Mouse (Mus musculus): ENCODE measurements around the gene Sertad4. TPM values are rescaled to one million over a fixed set of nuclear protein-coding genes. Genes with fewer than 3 reads are reported as not detected.

Gene Sertad4
- not detected in 2 replicates for polyA plus RNA-seq (2012; ENCODE audit: insufficient read depth, insufficient read length, low replicate concordance, missing spikeins)

GRCm38 (mm10) chr1:192855474-192856230 is at the start of gene Sertad4:
TSS of gene Sertad4 (minus strand) at chr1:192855756.
- WGBS: 2% methylated on average over 75 of the region's 75 CpGs
- Histone ChIP-seq H3K27ac (ENCODE audit: insufficient read depth, low read depth, low read length) (peak within 1 kb of the TSS; percentile 91), H3K4me1 (ENCODE audit: control insufficient read depth, insufficient read depth, low read length) (peaks cover 26% of the 10 kb centered on the region), H3K4me3 (ENCODE audit: insufficient read depth, low read depth, low read length) (peak within 1 kb of the TSS; percentile 73)
- TF ChIP-seq POLR2A (IDR thresholded peaks at IDR 0.05; ENCODE audit: insufficient read depth, low read depth, low read length) (peak; percentile 33; the same call in 1 of the 2 replicates), CTCF (IDR thresholded peaks at IDR 0.05; ENCODE audit: insufficient read depth, low read depth, low read length) (no peak)

- 49% methylated on average over 2 of the region's 2 CpGs for WGBS
Observed at GRCm38 (mm10) chr1:192901516-192901915, 46.0 kb upstream of the Sertad4 start.

GRCm38 (mm10) chr1:192900913-192901312 is 45.4 kb upstream of the Sertad4 start:
- WGBS: 76% methylated on average over 3 of the region's 3 CpGs
- Histone ChIP-seq H3K4me3 (ENCODE audit: insufficient read depth, low read depth, low read length) (no peak overlapping the region), H3K4me1 (ENCODE audit: control insufficient read depth, insufficient read depth, low read length) (no peaks in the 10 kb centered on the region), H3K27ac (ENCODE audit: insufficient read depth, low read depth, low read length) (no peak overlapping the region)
- TF ChIP-seq CTCF (IDR thresholded peaks at IDR 0.05; ENCODE audit: insufficient read depth, low read depth, low read length): no peak
- no peak for TF ChIP-seq POLR2A (IDR thresholded peaks at IDR 0.05; ENCODE audit: insufficient read depth, low read depth, low read length)

More at GRCm38 (mm10) chr1:192901516-192901915, 46.0 kb upstream of the Sertad4 start:
- H3K4me1 ChIP-seq (ENCODE audit: control insufficient read depth, insufficient read depth, low read length): no peaks in the 10 kb centered on the region
- no peak overlapping the region for H3K27ac ChIP-seq (ENCODE audit: insufficient read depth, low read depth, low read length)
- no peak overlapping the region for H3K4me3 ChIP-seq (ENCODE audit: insufficient read depth, low read depth, low read length)
- TF ChIP-seq POLR2A (IDR thresholded peaks at IDR 0.05; ENCODE audit: insufficient read depth, low read depth, low read length): no peak
- TF ChIP-seq CTCF (IDR thresholded peaks at IDR 0.05; ENCODE audit: insufficient read depth, low read depth, low read length): no peak

- no peak overlapping the region for H3K27ac ChIP-seq (ENCODE audit: insufficient read depth, low read depth, low read length)
- no peaks in the 10 kb centered on the region for H3K4me1 ChIP-seq (ENCODE audit: control insufficient read depth, insufficient read depth, low read length)
- no peak overlapping the region for H3K4me3 ChIP-seq (ENCODE audit: insufficient read depth, low read depth, low read length)
- TF ChIP-seq CTCF (IDR thresholded peaks at IDR 0.05; ENCODE audit: insufficient read depth, low read depth, low read length) (no peak), POLR2A (IDR thresholded peaks at IDR 0.05; ENCODE audit: insufficient read depth, low read depth, low read length) (no peak)
- WGBS: 17% methylated on average over 2 of the region's 2 CpGs
Observed at GRCm38 (mm10) chr1:192898742-192899141, 43.2 kb upstream of the Sertad4 start.

GRCm38 (mm10) chr1:192897218-192897617 is 41.7 kb upstream of the Sertad4 start:
- Histone ChIP-seq H3K27ac (ENCODE audit: insufficient read depth, low read depth, low read length) (no peak overlapping the region), H3K4me1 (ENCODE audit: control insufficient read depth, insufficient read depth, low read length) (no peaks in the 10 kb centered on the region), H3K4me3 (ENCODE audit: insufficient read depth, low read depth, low read length) (no peak overlapping the region)
- 59% methylated on average over 10 of the region's 10 CpGs for WGBS
- TF ChIP-seq CTCF (IDR thresholded peaks at IDR 0.05; ENCODE audit: insufficient read depth, low read depth, low read length): no peak
- TF ChIP-seq POLR2A (IDR thresholded peaks at IDR 0.05; ENCODE audit: insufficient read depth, low read depth, low read length): no peak

GRCm38 (mm10) chr1:192896076-192896475 is 40.5 kb upstream of the Sertad4 start:
- Histone ChIP-seq H3K4me3 (ENCODE audit: insufficient read depth, low read depth, low read length) (no peak overlapping the region), H3K27ac (ENCODE audit: insufficient read depth, low read depth, low read length) (no peak overlapping the region), H3K4me1 (ENCODE audit: control insufficient read depth, insufficient read depth, low read length) (no peaks in the 10 kb centered on the region)
- whole genome bisulfite sequencing: 86% methylated on average over 3 of the region's 3 CpGs
- TF ChIP-seq CTCF (IDR thresholded peaks at IDR 0.05; ENCODE audit: insufficient read depth, low read depth, low read length): no peak
- TF ChIP-seq POLR2A (IDR thresholded peaks at IDR 0.05; ENCODE audit: insufficient read depth, low read depth, low read length): no peak

- TF ChIP-seq POLR2A (IDR thresholded peaks at IDR 0.05; ENCODE audit: insufficient read depth, low read depth, low read length) (no peak), CTCF (IDR thresholded peaks at IDR 0.05; ENCODE audit: insufficient read depth, low read depth, low read length) (no peak)
- no peaks in the 10 kb centered on the region for H3K4me1 ChIP-seq (ENCODE audit: control insufficient read depth, insufficient read depth, low read length)
- 86% methylated on average over 3 of the region's 3 CpGs for WGBS
- H3K27ac ChIP-seq (ENCODE audit: insufficient read depth, low read depth, low read length): no peak overlapping the region
- H3K4me3 ChIP-seq (ENCODE audit: insufficient read depth, low read depth, low read length): no peak overlapping the region
Observed at GRCm38 (mm10) chr1:192890716-192891115, 35.2 kb upstream of the Sertad4 start.

GRCm38 (mm10) chr1:192882617-192883295 is 27.2 kb upstream of the Sertad4 start:
- Histone ChIP-seq H3K4me1 (ENCODE audit: control insufficient read depth, insufficient read depth, low read length) (no peaks in the 10 kb centered on the region), H3K4me3 (ENCODE audit: insufficient read depth, low read depth, low read length) (no peak overlapping the region), H3K27ac (ENCODE audit: insufficient read depth, low read depth, low read length) (no peak overlapping the region)
- WGBS: 68% methylated on average over 2 of the region's 2 CpGs
- TF ChIP-seq CTCF (IDR thresholded peaks at IDR 0.05; ENCODE audit: insufficient read depth, low read depth, low read length): no peak
- TF ChIP-seq POLR2A (IDR thresholded peaks at IDR 0.05; ENCODE audit: insufficient read depth, low read depth, low read length): no peak

- Histone ChIP-seq H3K27ac (ENCODE audit: insufficient read depth, low read depth, low read length) (no peak overlapping the region), H3K4me3 (ENCODE audit: insufficient read depth, low read depth, low read length) (no peak overlapping the region), H3K4me1 (ENCODE audit: control insufficient read depth, insufficient read depth, low read length) (peaks cover 2% of the 10 kb centered on the region)
- no peak for TF ChIP-seq CTCF (IDR thresholded peaks at IDR 0.05; ENCODE audit: insufficient read depth, low read depth, low read length)
- TF ChIP-seq POLR2A (IDR thresholded peaks at IDR 0.05; ENCODE audit: insufficient read depth, low read depth, low read length): no peak
- 88% methylated on average over 4 of the region's 4 CpGs for WGBS
Observed at GRCm38 (mm10) chr1:192880130-192880529, 24.6 kb upstream of the Sertad4 start.

Data from olfactory bulb, adult 2 months (tissue).